Mouse (Mus musculus) liver, embryonic 11.5 days (tissue): ENCODE measurements at regions not wholly inside any gene's neighbourhood (a gene's known extent, or its start where the extent isn't known, plus 50 kb on each side); places are given as distances from the start of the nearest gene placed in this dataset.

Source experiments
- ATAC-seq: fragments of 200-750 bp; cut with Nextera tagmentation; replicated peaks from 2 replicates; pipeline ENCODE4 v1.8.0; 2017; ENCODE audit warnings: moderate number of reproducible peaks, mild to moderate bottlenecking, moderate TSS enrichment, moderate library complexity; ENCODE audit not compliant: low FRiP score
- DNase-seq: peaks from one replicate; pipeline ENCODE4 v3.0.0-alpha.2; 2017; ENCODE audit warnings: low spot score
- H3K27ac ChIP-seq: fragments of 300-500 bp; sonication (generic); 2 replicates; pipeline ENCODE4 v1.5.1; 2014; ENCODE audit warnings: mild to moderate bottlenecking, low read depth, low read length, control low read depth
- H3K27me3 ChIP-seq: fragments of 300-500 bp; sonication (generic); replicated peaks from 2 replicates; pipeline ENCODE4 v1.6.1; 2014; ENCODE audit warnings: low read length, mixed read lengths; ENCODE audit not compliant: control insufficient read depth, insufficient read depth
- H3K36me3 ChIP-seq: fragments of 300-500 bp; sonication (generic); 2 replicates; pipeline ENCODE4 v1.6.1; 2014; ENCODE audit warnings: mild to moderate bottlenecking, low read length, moderate library complexity, mixed read lengths; ENCODE audit not compliant: control insufficient read depth, insufficient read depth
- H3K4me1 ChIP-seq: fragments of 300-500 bp; sonication (generic); replicated peaks from 2 replicates; pipeline ENCODE4 v1.6.1; 2014; ENCODE audit warnings: low read length, mixed read lengths; ENCODE audit not compliant: control insufficient read depth, insufficient read depth
- H3K4me2 ChIP-seq: fragments of 300-500 bp; sonication (generic); 2 replicates; pipeline ENCODE4 v1.6.1; 2014; ENCODE audit warnings: mild to moderate bottlenecking, control low read depth, moderate library complexity
- H3K4me3 ChIP-seq: fragments of 300-500 bp; sonication (generic); 2 replicates; pipeline ENCODE4 v1.5.1; 2014; ENCODE audit warnings: low read depth, low read length, control low read depth
- H3K9ac ChIP-seq: fragments of 300-500 bp; sonication (generic); 2 replicates; pipeline ENCODE4 v1.6.1; 2014; ENCODE audit warnings: low read depth, low read length, control low read depth
- H3K9me3 ChIP-seq: fragments of 300-500 bp; sonication (generic); 2 replicates; pipeline ENCODE4 v1.6.1; 2016; ENCODE audit warnings: low read length, inconsistent platforms, mixed read lengths; ENCODE audit not compliant: control insufficient read depth
- WGBS: fragments of 180-500 bp; shearing (Covaris S2); extraction: QIAGEN DNeasy Blood & Tissue Kit; methylation state at CpG from one replicate; pipeline ENCODE4 v1.1.7; 2014; 5-methylcytosine and 5-hydroxymethylcytosine counted together

DNA sequence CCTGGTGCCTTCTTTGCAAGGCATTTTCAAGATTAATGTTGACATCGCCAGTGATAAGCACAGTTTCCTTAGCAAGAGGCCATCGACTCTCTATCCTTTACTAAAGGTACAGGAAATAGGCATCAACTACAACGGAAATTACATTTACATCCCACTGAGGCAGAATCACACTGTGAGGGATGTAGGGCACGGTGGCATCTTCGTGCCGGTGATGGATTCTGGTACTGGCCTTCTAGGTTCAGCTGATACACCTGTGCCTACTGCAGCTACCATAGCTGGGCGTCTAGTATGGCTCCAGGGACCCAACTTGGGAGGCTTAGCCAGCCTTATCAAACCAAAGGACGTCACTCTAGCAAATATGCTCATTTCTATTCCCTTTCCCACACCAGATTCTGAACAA is 313.5 kb upstream of the Zfp637 start:
- 79% methylated on average over 8 of the region's 8 CpGs for WGBS
- no peaks in the 10 kb centered on the region for H3K36me3 ChIP-seq
- DNase-seq, result peak; percentile 24
- no peak overlapping the region for H3K9ac ChIP-seq
- no peaks in the 10 kb centered on the region for H3K27me3 ChIP-seq
- ATAC-seq, result no peak
- no peak overlapping the region for H3K4me3 ChIP-seq
- no peak overlapping the region for H3K27ac ChIP-seq
- H3K4me2 ChIP-seq, result no peak overlapping the region
- no peaks in the 10 kb centered on the region for H3K4me1 ChIP-seq
- H3K9me3 ChIP-seq, result no peaks in the 10 kb centered on the region

DNA sequence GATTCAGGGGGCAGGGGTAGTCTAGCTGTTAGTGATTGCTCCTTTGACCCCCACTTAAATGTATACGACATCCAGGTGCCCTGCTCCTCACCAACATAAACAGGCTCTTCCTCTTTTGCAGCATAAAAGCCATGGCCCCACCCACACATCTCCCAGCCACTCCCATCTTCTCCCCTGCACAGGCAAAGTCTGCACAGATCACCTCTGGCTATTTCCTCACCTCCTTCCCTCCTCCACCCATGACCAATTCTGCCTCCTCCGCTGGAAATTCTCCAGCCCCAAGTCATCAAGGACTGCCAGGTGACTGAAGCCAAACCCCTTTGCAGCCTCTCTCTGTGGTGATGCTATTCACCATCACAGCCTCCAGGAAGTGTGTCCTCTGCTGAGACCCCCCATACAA is 306.8 kb upstream of the Zfp637 start:
- peak; percentile 22 for DNase-seq

DNA sequence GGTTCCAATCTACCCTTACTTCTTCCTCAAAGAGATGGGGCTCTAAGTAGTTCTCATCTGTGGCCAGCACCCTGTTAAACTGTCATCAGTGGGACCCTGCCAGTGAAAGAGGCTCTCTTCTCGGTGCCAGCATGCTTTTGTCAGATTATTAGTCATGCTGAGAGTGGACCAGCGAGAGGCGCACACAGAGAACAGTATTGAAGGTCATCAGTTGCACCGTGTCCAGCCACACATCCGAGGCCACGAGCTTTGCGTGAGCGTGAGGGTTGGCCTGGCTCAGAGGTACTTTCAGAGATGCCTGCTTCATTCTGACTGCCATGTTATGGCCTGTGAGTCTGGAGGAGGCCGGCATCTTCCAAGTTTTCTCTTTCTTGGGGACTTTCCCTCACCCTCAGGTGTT is 306.0 kb upstream of the Zfp637 start:
- no peak for ATAC-seq
- no peaks in the 10 kb centered on the region for H3K27me3 ChIP-seq
- no peak overlapping the region for H3K4me3 ChIP-seq
- H3K4me1 ChIP-seq, result no peaks in the 10 kb centered on the region
- no peaks in the 10 kb centered on the region for H3K36me3 ChIP-seq
- H3K9ac ChIP-seq, result no peak overlapping the region
- H3K4me2 ChIP-seq, result no peak overlapping the region
- no peak overlapping the region for H3K27ac ChIP-seq
- no peaks in the 10 kb centered on the region for H3K9me3 ChIP-seq
- WGBS, result 82% methylated on average over 9 of the region's 9 CpGs
- DNase-seq, result peak; percentile 15

More for the DNA sequence above, 306.8 kb upstream of the Zfp637 start:
- ATAC-seq, result no peak
- Histone ChIP-seq H3K9me3 (no peaks in the 10 kb centered on the region), H3K4me3 (no peak overlapping the region), H3K9ac (no peak overlapping the region), H3K27me3 (no peaks in the 10 kb centered on the region), H3K4me2 (no peak overlapping the region), H3K36me3 (no peaks in the 10 kb centered on the region), H3K27ac (no peak overlapping the region), H3K4me1 (no peaks in the 10 kb centered on the region)
- 38% methylated on average over 2 of the region's 2 CpGs for WGBS

DNA sequence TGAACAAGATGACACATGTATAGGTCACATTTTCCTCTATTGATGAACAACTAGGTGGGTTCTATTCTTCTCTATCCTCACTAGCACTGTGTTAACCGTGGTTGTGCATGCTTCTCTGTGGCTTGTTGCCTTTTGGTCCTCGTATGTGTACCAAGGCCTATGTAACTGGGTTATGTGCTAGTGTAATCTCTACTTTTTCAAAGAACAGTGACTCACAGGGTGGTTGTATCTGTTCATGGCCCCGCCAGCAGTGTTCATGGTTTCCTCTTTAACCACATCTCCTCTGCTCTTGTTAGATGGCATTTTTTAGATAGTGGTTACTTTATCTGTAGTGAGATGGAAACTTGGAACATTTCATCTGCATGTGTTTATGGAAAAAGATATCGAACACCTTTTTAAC is 304.9 kb upstream of the Zfp637 start:
- H3K36me3 ChIP-seq, result no peaks in the 10 kb centered on the region
- DNase-seq (no peak), ATAC-seq (no peak)
- no peak overlapping the region for H3K9ac ChIP-seq
- H3K4me2 ChIP-seq, result no peak overlapping the region
- no peak overlapping the region for H3K4me3 ChIP-seq
- 78% methylated on average over 4 of the region's 4 CpGs for WGBS
- H3K4me1 ChIP-seq, result no peaks in the 10 kb centered on the region
- no peaks in the 10 kb centered on the region for H3K9me3 ChIP-seq
- no peak overlapping the region for H3K27ac ChIP-seq
- no peaks in the 10 kb centered on the region for H3K27me3 ChIP-seq

DNA sequence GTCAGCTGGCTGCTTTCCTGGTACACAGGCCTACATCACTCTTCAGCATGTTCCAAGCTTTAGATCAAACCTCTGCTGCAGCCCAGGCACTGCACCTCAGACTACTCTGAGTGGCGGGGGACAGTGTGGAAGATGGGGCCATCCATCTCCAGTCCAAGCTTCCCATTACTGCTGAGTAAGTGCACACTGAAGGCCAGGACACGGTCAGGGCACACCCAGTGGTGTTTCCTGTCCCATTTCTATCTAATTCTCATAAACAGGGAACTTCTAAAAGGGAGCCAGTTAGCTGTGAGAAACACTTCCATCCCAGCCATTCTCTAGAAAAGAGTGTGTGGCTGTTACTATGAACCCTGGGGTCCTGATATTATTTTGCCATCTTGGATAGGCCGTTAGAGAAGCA is 298.5 kb upstream of the Zfp637 start:
- H3K27ac ChIP-seq, result no peak overlapping the region
- H3K9ac ChIP-seq, result no peak overlapping the region
- 55% methylated on average over 3 of the region's 3 CpGs for WGBS
- H3K36me3 ChIP-seq, result no peaks in the 10 kb centered on the region; the same call in 1 of the 2 replicates
- H3K4me3 ChIP-seq, result no peak overlapping the region
- H3K27me3 ChIP-seq, result no peaks in the 10 kb centered on the region
- no peak overlapping the region for H3K4me2 ChIP-seq
- no peak for ATAC-seq
- no peaks in the 10 kb centered on the region for H3K9me3 ChIP-seq
- no peak for DNase-seq
- H3K4me1 ChIP-seq, result no peaks in the 10 kb centered on the region

DNA sequence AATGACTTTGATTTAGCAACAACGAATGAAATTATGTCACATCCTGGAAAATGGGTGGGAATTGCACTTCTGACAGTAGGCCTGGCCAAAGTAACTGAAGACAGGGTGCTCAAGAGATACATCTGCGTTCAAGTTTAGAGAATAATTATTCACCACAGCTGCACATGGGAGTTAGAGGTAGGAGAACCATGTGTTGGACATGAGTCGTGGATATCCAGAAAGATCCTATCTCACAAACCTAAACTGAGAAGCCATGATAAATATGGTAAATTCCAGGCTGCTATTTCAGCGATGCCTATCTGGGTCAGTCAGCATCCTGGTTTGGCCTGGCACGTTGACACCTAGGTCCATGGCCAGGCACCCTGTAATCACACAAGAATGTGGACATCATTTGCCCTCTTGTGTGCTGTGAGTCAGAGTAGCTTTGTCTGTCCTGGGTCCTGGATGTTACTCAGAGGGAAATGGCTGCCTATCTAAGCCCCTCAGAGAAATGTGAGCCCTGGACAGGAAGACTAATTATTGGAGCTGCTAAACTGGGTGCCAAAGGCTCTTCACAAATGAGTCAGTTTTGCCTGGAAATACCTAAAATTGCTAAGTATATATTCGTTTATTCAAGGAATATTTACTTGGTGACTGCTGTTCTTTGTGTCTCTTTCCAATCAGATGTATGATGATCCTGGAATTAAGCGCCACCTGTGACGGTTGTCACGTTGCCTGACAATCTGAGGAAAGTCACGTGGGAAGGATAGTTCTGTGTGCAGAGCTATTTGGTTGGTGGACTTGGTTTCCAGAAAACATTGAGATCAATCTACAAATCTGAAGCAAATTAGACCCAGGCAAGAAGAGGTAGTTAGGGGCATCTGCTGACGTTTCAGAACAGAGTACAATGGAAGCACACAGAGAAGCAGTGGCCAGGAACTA is 296.4 kb upstream of the Zfp637 start:
- no peaks in the 10 kb centered on the region for H3K4me1 ChIP-seq
- H3K36me3 ChIP-seq, result no peaks in the 10 kb centered on the region; the same call in 1 of the 2 replicates
- H3K9ac ChIP-seq, result no peak overlapping the region
- WGBS, result 79% methylated on average over 11 of the region's 11 CpGs
- H3K4me2 ChIP-seq, result no peak overlapping the region
- H3K27ac ChIP-seq, result no peak overlapping the region
- no peaks in the 10 kb centered on the region for H3K27me3 ChIP-seq
- H3K4me3 ChIP-seq, result no peak overlapping the region
- DNase-seq (no peak), ATAC-seq (no peak)
- no peaks in the 10 kb centered on the region for H3K9me3 ChIP-seq

DNA sequence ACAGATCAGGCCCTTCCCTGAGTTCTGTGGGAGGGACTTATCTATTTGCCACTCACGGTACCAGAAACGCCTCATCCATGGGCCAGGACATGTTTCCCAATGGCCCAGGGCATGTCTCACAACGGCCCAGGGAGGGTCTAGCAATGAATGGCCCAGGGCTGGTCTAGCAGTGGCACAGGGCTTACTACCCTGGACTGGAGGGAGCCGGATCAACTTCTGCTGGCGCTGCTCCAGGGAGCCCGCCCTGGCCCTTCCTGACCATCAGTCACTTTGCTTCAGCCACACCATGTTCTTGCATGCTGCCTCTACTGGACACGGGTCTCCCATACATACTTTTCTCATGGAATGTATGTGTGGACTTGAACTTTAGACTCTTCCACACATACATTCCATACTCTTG is 290.1 kb upstream of the Zfp637 start:
- no peak for DNase-seq
- no peaks in the 10 kb centered on the region for H3K9me3 ChIP-seq
- H3K27me3 ChIP-seq, result no peaks in the 10 kb centered on the region
- H3K36me3 ChIP-seq, result no peaks in the 10 kb centered on the region
- H3K9ac ChIP-seq, result no peak overlapping the region
- WGBS, result 87% methylated on average over 7 of the region's 7 CpGs
- no peak overlapping the region for H3K27ac ChIP-seq
- H3K4me3 ChIP-seq, result no peak overlapping the region
- no peak overlapping the region for H3K4me2 ChIP-seq
- no peaks in the 10 kb centered on the region for H3K4me1 ChIP-seq
- no peak for ATAC-seq

DNA sequence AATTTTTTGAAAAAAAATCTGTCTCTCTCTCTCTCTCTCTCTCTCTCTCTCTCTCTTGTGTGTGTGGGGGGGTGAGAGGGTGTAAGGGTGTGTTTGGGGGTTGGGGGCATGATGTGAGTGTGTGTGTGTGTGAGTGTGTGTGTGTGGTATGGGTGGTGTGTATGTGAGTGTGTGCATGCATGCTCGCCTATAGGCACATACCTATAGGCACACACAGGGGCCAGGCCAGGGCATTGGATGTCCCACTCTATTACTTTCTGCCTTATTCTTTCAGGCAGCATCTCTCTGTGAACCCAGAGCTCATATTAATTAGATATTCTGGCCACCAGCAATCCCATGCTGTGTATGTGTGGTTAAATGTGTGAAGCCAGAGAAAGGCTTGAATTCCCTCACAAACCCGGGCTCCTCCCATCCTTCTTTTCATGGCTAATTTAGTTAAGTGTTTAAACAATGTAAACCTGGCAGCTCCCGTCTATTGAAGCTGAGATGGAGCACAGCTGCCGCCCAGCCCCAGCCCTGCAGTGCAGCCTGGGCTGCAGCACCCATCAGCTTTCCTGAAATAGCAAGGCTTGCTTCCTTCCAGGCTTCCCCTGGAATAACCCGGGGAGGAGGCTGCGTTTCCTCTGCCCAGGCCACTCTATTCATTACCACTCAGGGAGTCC is 288.8 kb upstream of the Zfp637 start:
- Histone ChIP-seq H3K9me3 (no peaks in the 10 kb centered on the region), H3K9ac (no peak overlapping the region), H3K36me3 (no peaks in the 10 kb centered on the region), H3K4me1 (no peaks in the 10 kb centered on the region), H3K4me3 (no peak overlapping the region), H3K27ac (no peak overlapping the region), H3K27me3 (no peaks in the 10 kb centered on the region), H3K4me2 (no peak overlapping the region)
- WGBS, result 27% methylated on average over 6 of the region's 6 CpGs
- DNase-seq (no peak), ATAC-seq (0 out of 2 replicates have a peak, but pooled peaks have one; percentile 23)

DNA sequence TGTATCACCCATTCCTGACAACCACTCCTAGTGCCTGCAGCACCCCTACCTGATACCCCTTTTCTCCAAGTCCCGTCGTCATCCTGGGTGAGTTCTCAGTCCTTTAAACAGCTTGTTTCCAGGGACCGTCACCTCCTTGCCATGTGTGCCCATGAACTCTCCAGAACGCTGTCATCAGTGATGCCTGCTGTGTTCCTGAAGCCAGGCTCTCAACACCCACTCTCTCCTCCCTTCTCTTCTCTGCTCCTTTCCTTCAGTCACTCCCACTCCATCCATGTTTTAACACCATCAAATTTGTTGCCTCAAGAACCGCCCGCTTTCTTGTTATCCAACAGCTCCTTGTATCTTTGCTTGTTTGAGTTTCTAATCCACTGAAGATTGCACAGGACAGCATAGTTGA is 277.8 kb upstream of the Zfp637 start:
- Histone ChIP-seq H3K4me2 (no peak overlapping the region), H3K9me3 (no peaks in the 10 kb centered on the region), H3K4me1 (no peaks in the 10 kb centered on the region), H3K27me3 (no peaks in the 10 kb centered on the region), H3K4me3 (no peak overlapping the region), H3K9ac (no peak overlapping the region), H3K27ac (no peak overlapping the region), H3K36me3 (no peaks in the 10 kb centered on the region)
- DNase-seq (no peak), ATAC-seq (no peak)
- WGBS, result 81% methylated on average over 6 of the region's 6 CpGs
